Mouse (Mus musculus) hindbrain, embryonic 10.5 days (tissue): Measurements from ENCODE around the gene Sec61b. TPM values are rescaled to one million over a fixed set of nuclear protein-coding genes. Genes with fewer than 3 reads are reported as not detected.

ENCODE experiments used
- DNase-seq: peaks from one replicate; pipeline ENCODE4 v3.0.0-alpha.2; 2017; ENCODE audit warnings: low spot score
- H3K27ac ChIP-seq: fragments of 300-500 bp; sonication (generic); 2 replicates; pipeline ENCODE4 v1.5.1; 2016; ENCODE audit warnings: mild to moderate bottlenecking, moderate library complexity
- H3K27me3 ChIP-seq: fragments of 300-500 bp; sonication (generic); 2 replicates; pipeline ENCODE4 v1.6.1; 2016; ENCODE audit warnings: mild to moderate bottlenecking; ENCODE audit not compliant: poor library complexity, insufficient read depth, severe bottlenecking
- H3K36me3 ChIP-seq: fragments of 300-500 bp; sonication (generic); 2 replicates; pipeline ENCODE4 v1.6.1; 2016; ENCODE audit warnings: mild to moderate bottlenecking, moderate library complexity
- H3K4me1 ChIP-seq: fragments of 300-500 bp; sonication (generic); replicated peaks from 2 replicates; pipeline ENCODE4 v1.6.1; 2016; ENCODE audit warnings: mild to moderate bottlenecking
- H3K4me3 ChIP-seq: fragments of 300-500 bp; sonication (generic); 2 replicates; pipeline ENCODE4 v1.5.1; 2016; ENCODE audit warnings: mild to moderate bottlenecking, moderate library complexity
- H3K9me3 ChIP-seq: fragments of 300-500 bp; sonication (generic); 2 replicates; pipeline ENCODE4 v1.6.1; 2016; ENCODE audit warnings: mild to moderate bottlenecking, moderate library complexity
- WGBS: fragments of 180-500 bp; shearing (Covaris S2); methylation state at CpG from one replicate; pipeline ENCODE4 v1.1.7; 2016; 5-methylcytosine and 5-hydroxymethylcytosine counted together
- polyA plus RNA-seq: library from polyadenylated mRNA; unstranded; fragments of >200 nt; fragmentation: Nextera tagmentation; extraction: Ambion mirVana; gene quantifications from 2 replicates; pipeline ENCODE4 v1.2.1, GENCODE M21; 2016

Gene Sec61b
- polyA plus RNA-seq, 1 experiment from 2014 or later = 396 TPM

GRCm38 (mm10) chr4:47494686-47495085 is 20.2 kb downstream of the Sec61b start:
- Histone ChIP-seq H3K4me1 (peaks cover 27% of the 10 kb centered on the region), H3K4me3 (no peak overlapping the region), H3K9me3 (no peaks in the 10 kb centered on the region), H3K36me3 (no peaks in the 10 kb centered on the region), H3K27me3 (no peaks in the 10 kb centered on the region), H3K27ac (no peak overlapping the region)
- 85% methylated on average over 2 of the region's 2 CpGs for WGBS
- no peak for DNase-seq

- Histone ChIP-seq H3K27ac (peak overlapping the region; percentile 23; the same call in 1 of the 2 replicates), H3K4me1 (peaks cover 4% of the 10 kb centered on the region; the same call in 1 of the 2 replicates), H3K36me3 (no peaks in the 10 kb centered on the region), H3K9me3 (no peaks in the 10 kb centered on the region), H3K27me3 (no peaks in the 10 kb centered on the region), H3K4me3 (no peak overlapping the region)
- no peak for DNase-seq
- 73% methylated on average over 7 of the region's 7 CpGs for WGBS
These were observed 23.4 kb downstream of the Sec61b start for GRCm38 (mm10) chr4:47497811-47498385.

GRCm38 (mm10) chr4:47499121-47499545 is 24.7 kb downstream of the Sec61b start:
- peaks cover 4% of the 10 kb centered on the region; the same call in 1 of the 2 replicates for H3K4me1 ChIP-seq
- H3K4me3 ChIP-seq = no peak overlapping the region
- H3K27me3 ChIP-seq = no peaks in the 10 kb centered on the region
- DNase-seq = no peak
- no peaks in the 10 kb centered on the region for H3K36me3 ChIP-seq
- no peaks in the 10 kb centered on the region for H3K9me3 ChIP-seq
- H3K27ac ChIP-seq = no peak overlapping the region
- 83% methylated on average over 10 of the region's 10 CpGs for WGBS

- H3K9me3 ChIP-seq = no peaks in the 10 kb centered on the region
- H3K27me3 ChIP-seq = no peaks in the 10 kb centered on the region
- 38% methylated on average over 4 of the region's 4 CpGs for WGBS
- no peak overlapping the region for H3K4me3 ChIP-seq
- H3K36me3 ChIP-seq = no peaks in the 10 kb centered on the region
- H3K4me1 ChIP-seq = peaks cover 4% of the 10 kb centered on the region; the same call in 1 of the 2 replicates
- peak; percentile 45 for DNase-seq
- no peak overlapping the region for H3K27ac ChIP-seq
These were observed 28.1 kb downstream of the Sec61b start for GRCm38 (mm10) chr4:47502546-47502971.

- H3K27me3 ChIP-seq = no peaks in the 10 kb centered on the region
- peaks cover 1% of the 10 kb centered on the region; the same call in 1 of the 2 replicates for H3K4me1 ChIP-seq
- H3K9me3 ChIP-seq = no peaks in the 10 kb centered on the region
- 82% methylated on average over 6 of the region's 6 CpGs for WGBS
- no peak overlapping the region for H3K27ac ChIP-seq
- H3K4me3 ChIP-seq = no peak overlapping the region
- DNase-seq = no peak
- H3K36me3 ChIP-seq = no peaks in the 10 kb centered on the region
These were observed 28.6 kb downstream of the Sec61b start for GRCm38 (mm10) chr4:47503045-47503444.

- 85% methylated on average over 10 of the region's 10 CpGs for WGBS
- no peaks in the 10 kb centered on the region for H3K9me3 ChIP-seq
- H3K4me1 ChIP-seq = no peaks in the 10 kb centered on the region
- no peaks in the 10 kb centered on the region for H3K27me3 ChIP-seq
- no peak for DNase-seq
- no peak overlapping the region for H3K4me3 ChIP-seq
- H3K36me3 ChIP-seq = no peaks in the 10 kb centered on the region
- H3K27ac ChIP-seq = no peak overlapping the region
These were observed 30.5 kb downstream of the Sec61b start for GRCm38 (mm10) chr4:47504841-47505517.

GRCm38 (mm10) chr4:47518551-47519181 is 44.2 kb downstream of the Sec61b start:
- Histone ChIP-seq H3K4me1 (peaks cover 7% of the 10 kb centered on the region; the same call in 1 of the 2 replicates), H3K4me3 (no peak overlapping the region), H3K36me3 (no peaks in the 10 kb centered on the region), H3K27me3 (no peaks in the 10 kb centered on the region), H3K9me3 (no peaks in the 10 kb centered on the region), H3K27ac (peak overlapping the region; percentile 76)
- DNase-seq = no peak
- WGBS = 65% methylated on average over 12 of the region's 12 CpGs

- no peaks in the 10 kb centered on the region for H3K27me3 ChIP-seq
- H3K4me3 ChIP-seq = no peak overlapping the region
- no peaks in the 10 kb centered on the region for H3K36me3 ChIP-seq
- DNase-seq = no peak
- no peaks in the 10 kb centered on the region for H3K9me3 ChIP-seq
- H3K27ac ChIP-seq = no peak overlapping the region
- H3K4me1 ChIP-seq = peaks cover 7% of the 10 kb centered on the region; the same call in 1 of the 2 replicates
- WGBS = 68% methylated on average over 4 of the region's 4 CpGs
These were observed 45.6 kb downstream of the Sec61b start for GRCm38 (mm10) chr4:47520076-47520475.

GRCm38 (mm10) chr4:47521884-47522605 is 47.6 kb downstream of the Sec61b start:
- Histone ChIP-seq H3K9me3 (no peaks in the 10 kb centered on the region), H3K27ac (no peak overlapping the region), H3K4me3 (no peak overlapping the region), H3K27me3 (no peaks in the 10 kb centered on the region), H3K36me3 (no peaks in the 10 kb centered on the region), H3K4me1 (peaks cover 7% of the 10 kb centered on the region; the same call in 1 of the 2 replicates)
- 90% methylated on average over 6 of the region's 6 CpGs for WGBS
- no peak for DNase-seq

- no peaks in the 10 kb centered on the region for H3K27me3 ChIP-seq
- no peaks in the 10 kb centered on the region for H3K36me3 ChIP-seq
- peaks cover 2% of the 10 kb centered on the region; the same call in 1 of the 2 replicates for H3K4me1 ChIP-seq
- no peak overlapping the region for H3K27ac ChIP-seq
- WGBS = 91% methylated on average over 4 of the region's 4 CpGs
- H3K4me3 ChIP-seq = no peak overlapping the region
- no peak for DNase-seq
- H3K9me3 ChIP-seq = no peaks in the 10 kb centered on the region
These were observed 55.4 kb downstream of the Sec61b start for GRCm38 (mm10) chr4:47529866-47530265.
